Mouse (Mus musculus) ES-Bruce4 (cell line): ENCODE data around the gene Klra17. TPM values are rescaled to one million over a fixed set of nuclear protein-coding genes. Genes with fewer than 3 reads are reported as not detected.
"Not testable (repeated sequence)": the region's sequence is repeated elsewhere in the genome, so short reads cannot be mapped to it uniquely, and the experiment has no call there.

Experiments used
- H3K27ac ChIP-seq: 2 replicates; pipeline ENCODE4 v1.5.1; 2012; ENCODE audit warnings: low read length, inconsistent platforms; ENCODE audit not compliant: insufficient read depth
- H3K27me3 ChIP-seq: 2 replicates; pipeline ENCODE4 v1.6.1; 2012; ENCODE audit warnings: mild to moderate bottlenecking, low read length, inconsistent platforms; ENCODE audit not compliant: control insufficient read depth, poor library complexity, insufficient read depth, severe bottlenecking
- H3K36me3 ChIP-seq: 2 replicates; pipeline ENCODE4 v1.6.1; 2012; ENCODE audit warnings: inconsistent platforms, mild to moderate bottlenecking, low read length, moderate library complexity; ENCODE audit not compliant: control insufficient read depth, poor library complexity, insufficient read depth, severe bottlenecking
- H3K4me1 ChIP-seq: one replicate; pipeline ENCODE4 v1.8.1; 2011; ENCODE audit warnings: low read length; ENCODE audit not compliant: control insufficient read depth, insufficient read depth
- H3K4me3 ChIP-seq: 2 replicates; pipeline ENCODE4 v1.5.1; 2011; ENCODE audit warnings: low read depth, mild to moderate bottlenecking, low read length
- H3K9ac ChIP-seq: 2 replicates; pipeline ENCODE4 v1.6.1; 2012; ENCODE audit warnings: low read depth, mild to moderate bottlenecking, inconsistent platforms; ENCODE audit not compliant: poor library complexity, severe bottlenecking
- H3K9me3 ChIP-seq: replicated peaks from 2 replicates; pipeline ENCODE4 v1.6.1; 2012; ENCODE audit warnings: mild to moderate bottlenecking, low read length, inconsistent platforms; ENCODE audit not compliant: control insufficient read depth, poor library complexity, insufficient read depth, severe bottlenecking
- CTCF ChIP-seq: IDR thresholded peaks from one replicate; pipeline ENCODE4 v1.8.1; 2011; ENCODE audit warnings: low read depth, low read length
- EP300 ChIP-seq: IDR thresholded peaks from 2 replicates; pipeline ENCODE4 v1.6.1; 2011; ENCODE audit warnings: low read depth, low read length; ENCODE audit not compliant: insufficient read depth
- POLR2A ChIP-seq: IDR thresholded peaks from one replicate; pipeline ENCODE4 v1.8.1; 2011; ENCODE audit warnings: low read length; ENCODE audit not compliant: insufficient read depth
- polyA plus RNA-seq: library from polyadenylated mRNA; stranded (reverse); fragments of >200 nt; gene quantifications from 2 replicates; pipeline ENCODE4 v1.2.4, GENCODE M21; 2011; ENCODE audit warnings: low read depth; ENCODE audit not compliant: missing spikeins, insufficient read depth, insufficient read length

Gene Klra17
- not detected in 2 replicates for polyA plus RNA-seq

DNA sequence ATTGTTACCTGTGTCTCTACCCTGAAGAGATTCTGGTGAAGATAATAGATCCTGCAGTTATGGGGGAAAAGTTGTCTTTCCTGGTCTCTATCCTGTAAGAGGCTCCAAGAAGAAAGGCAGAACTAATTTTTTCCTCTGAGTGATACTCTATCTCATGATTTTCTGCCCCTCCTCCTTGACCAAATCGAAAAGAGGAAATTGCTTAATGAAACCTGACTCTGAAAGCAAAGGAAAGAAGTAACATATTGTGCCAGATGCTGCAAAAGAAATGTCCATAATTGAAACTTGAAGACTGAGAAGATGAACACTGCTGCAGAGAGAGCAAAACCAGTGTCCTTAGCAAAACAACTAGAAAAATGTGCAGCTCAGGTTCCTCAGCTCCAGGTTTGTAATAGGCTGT lies at the start of gene Klra17:
TSS of gene Klra17 (minus strand) at position 124 of the 400 bp plus-strand sequence.
- Histone ChIP-seq H3K27ac (no peak within 1 kb of the TSS), H3K9ac (no peak within 1 kb of the TSS), H3K27me3 (no peaks in the 10 kb centered on the region), H3K4me1 (no peaks in the 10 kb centered on the region), H3K36me3 (no peaks in the 10 kb centered on the region), H3K9me3 (no peaks in the 10 kb centered on the region), H3K4me3 (no peak within 1 kb of the TSS)
- no peak for TF ChIP-seq CTCF
- no peak for TF ChIP-seq POLR2A
- TF ChIP-seq EP300: no peak

DNA sequence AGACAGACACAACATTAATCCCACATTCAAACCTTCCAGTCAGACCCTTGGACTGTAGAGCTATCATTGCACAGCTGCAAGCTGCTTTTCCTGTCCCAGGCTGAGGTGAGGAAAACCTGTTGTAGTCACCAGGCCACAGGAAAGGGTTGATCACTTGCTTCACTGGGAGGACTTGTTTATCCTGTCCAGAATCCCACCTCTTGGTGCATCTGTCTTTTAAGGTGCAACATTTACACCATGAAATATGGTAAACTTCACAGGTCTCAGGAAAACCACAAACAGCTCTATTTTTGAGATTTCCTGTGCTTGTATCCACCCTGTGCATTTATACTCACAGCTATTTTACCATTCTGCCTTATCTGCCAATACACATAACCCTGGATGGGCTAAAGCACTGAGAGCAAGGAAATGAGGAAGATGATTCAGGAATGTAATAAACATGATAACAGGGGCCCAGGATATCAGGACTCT lies 41.0 kb upstream of the Klra17 start, which contains the start of gene Klra5:
TSS of gene Klra5 (minus strand) at position 175 of the 471 bp plus-strand sequence.
- not testable (repeated sequence) for H3K9ac ChIP-seq, H3K4me3 ChIP-seq, H3K9me3 ChIP-seq, H3K4me1 ChIP-seq, H3K27ac ChIP-seq, H3K36me3 ChIP-seq, H3K27me3 ChIP-seq

DNA sequence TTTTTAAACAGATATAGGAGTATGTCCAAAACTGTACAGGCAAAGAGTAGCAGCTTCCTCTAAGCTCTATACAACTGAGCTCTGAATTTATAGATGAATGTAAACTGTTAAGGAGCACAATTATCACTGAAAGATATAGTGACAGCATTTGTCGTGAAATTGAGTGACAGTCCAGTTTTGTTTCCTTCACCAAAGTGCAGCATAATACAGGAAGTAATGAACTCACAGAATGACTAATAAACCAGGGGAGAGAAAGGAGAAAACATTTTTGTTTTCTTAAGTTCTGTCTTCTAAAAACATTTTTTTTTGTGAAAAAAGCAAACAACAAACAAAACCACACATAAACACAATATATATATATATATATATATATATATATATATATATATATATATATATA lies 40.5 kb upstream of the Klra17 start:
- Histone ChIP-seq H3K27ac (no peak overlapping the region), H3K9me3 (no peaks in the 10 kb centered on the region), H3K4me3 (no peak overlapping the region), H3K4me1 (no peaks in the 10 kb centered on the region), H3K27me3 (no peaks in the 10 kb centered on the region), H3K36me3 (no peaks in the 10 kb centered on the region), H3K9ac (no peak overlapping the region)
- TF ChIP-seq POLR2A (no peak), CTCF (no peak), EP300 (no peak)

DNA sequence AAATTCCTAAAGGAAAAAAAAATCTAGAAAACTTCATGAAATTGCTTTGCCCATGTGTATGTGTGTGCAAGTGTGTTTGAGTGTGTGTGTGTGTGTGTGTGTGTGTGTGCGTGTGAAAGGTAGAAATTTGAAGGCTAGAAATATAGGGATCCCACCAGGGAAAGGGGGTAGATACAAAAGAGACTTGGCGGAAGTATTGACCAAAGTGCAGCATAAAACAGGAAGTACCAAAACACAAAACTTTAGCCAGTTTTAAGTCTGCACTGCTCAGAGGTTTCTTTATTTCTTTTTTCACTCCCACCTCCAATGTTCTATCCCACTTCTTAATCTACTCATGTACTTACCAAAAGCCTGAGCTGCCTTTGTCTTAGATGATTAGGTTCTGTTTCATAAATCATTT lies 6.1 kb upstream of the Klra17 start:
- no peaks in the 10 kb centered on the region for H3K9me3 ChIP-seq
- TF ChIP-seq EP300 (no peak), CTCF (no peak), POLR2A (no peak)
- H3K36me3 ChIP-seq: no peaks in the 10 kb centered on the region
- H3K9ac ChIP-seq: no peak overlapping the region
- no peaks in the 10 kb centered on the region for H3K27me3 ChIP-seq
- H3K4me3 ChIP-seq: no peak overlapping the region
- H3K27ac ChIP-seq: no peak overlapping the region
- H3K4me1 ChIP-seq: no peaks in the 10 kb centered on the region

DNA sequence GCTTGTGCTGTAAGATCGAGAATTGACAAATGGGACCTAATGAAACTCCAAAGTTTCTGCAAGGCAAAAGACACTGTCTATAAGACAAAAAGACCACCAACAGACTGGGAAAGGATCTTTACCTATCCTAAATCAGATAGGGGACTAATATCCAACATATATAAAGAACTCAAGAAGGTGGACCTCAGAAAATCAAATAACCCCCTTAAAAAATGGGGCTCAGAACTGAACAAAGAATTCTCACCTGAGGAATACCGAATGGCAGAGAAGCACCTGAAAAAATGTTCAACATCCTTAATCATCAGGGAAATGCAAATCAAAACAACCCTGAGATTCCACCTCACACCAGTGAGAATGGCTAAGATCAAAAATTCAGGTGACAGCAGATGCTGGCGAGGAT lies 14.1 kb downstream of the Klra17 start, which contains the start of gene Gm17631:
TSS of gene Gm17631 (plus strand) at position 301 of the 400 bp plus-strand sequence.
- H3K27ac ChIP-seq, H3K27me3 ChIP-seq, H3K9me3 ChIP-seq, H3K4me1 ChIP-seq, H3K36me3 ChIP-seq, H3K9ac ChIP-seq, H3K4me3 ChIP-seq: not testable (repeated sequence)

DNA sequence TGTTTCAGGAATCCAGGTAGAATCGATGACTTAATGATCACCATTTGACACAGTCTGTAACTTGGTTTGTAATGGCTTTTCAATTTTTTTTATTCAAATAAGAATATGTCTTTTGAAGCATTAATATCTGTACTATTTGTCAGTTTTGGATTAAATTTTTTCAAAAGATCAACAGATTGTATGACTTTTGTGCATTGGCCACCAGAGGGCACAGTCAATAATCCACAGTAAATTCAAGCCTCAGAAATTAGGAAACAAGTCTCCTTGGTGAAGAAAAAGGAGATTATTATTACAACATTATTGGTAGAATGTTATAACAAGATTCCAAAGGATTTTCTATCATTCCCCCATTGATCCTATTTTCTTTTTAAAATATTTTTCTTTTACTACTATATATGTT lies 50.9 kb downstream of the Klra17 start:
- H3K9ac ChIP-seq: no peak overlapping the region
- TF ChIP-seq POLR2A: no peak
- TF ChIP-seq EP300: no peak
- no peak for TF ChIP-seq CTCF
- H3K27ac ChIP-seq: no peak overlapping the region

DNA sequence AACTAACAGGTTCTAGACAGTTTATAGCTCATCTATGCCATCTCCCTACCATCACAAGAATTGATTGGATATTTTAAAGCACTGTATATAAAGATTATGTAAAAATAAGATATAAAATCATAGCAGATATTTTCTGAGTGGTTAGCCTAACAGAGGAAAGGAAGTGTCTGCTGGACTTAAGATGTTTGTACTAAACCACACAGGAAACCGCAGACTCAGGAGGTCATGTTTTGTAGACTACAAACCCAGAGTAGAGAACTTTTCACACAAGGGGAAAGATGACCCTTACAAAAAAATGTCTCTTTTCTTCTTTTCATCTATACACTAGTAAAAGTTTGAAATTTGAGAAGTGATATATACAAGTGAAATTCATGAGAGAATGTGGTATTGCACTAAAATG lies 52.5 kb downstream of the Klra17 start:
- Histone ChIP-seq H3K27me3 (no peaks in the 10 kb centered on the region), H3K9ac (no peak overlapping the region), H3K4me3 (no peak overlapping the region), H3K27ac (no peak overlapping the region), H3K36me3 (no peaks in the 10 kb centered on the region), H3K9me3 (no peaks in the 10 kb centered on the region), H3K4me1 (no peaks in the 10 kb centered on the region)
- TF ChIP-seq EP300: no peak
- TF ChIP-seq CTCF: no peak
- no peak for TF ChIP-seq POLR2A

More for the DNA sequence above, 50.9 kb downstream of the Klra17 start:
- no peaks in the 10 kb centered on the region for H3K36me3 ChIP-seq
- H3K27me3 ChIP-seq: no peaks in the 10 kb centered on the region
- H3K4me1 ChIP-seq: no peaks in the 10 kb centered on the region
- no peaks in the 10 kb centered on the region for H3K9me3 ChIP-seq
- no peak overlapping the region for H3K4me3 ChIP-seq
